Mouse (Mus musculus) spleen, postnatal 10 days (tissue): Measurements from ENCODE around the gene Slco1c1.

Source experiments
- DNase-seq, 2 experiments: peaks; one replicate each; pipeline ENCODE4 v3.0.0; 2021 to 2022; ENCODE audit warnings: low spot score in 2 of 2

Gene Slco1c1

GRCm38 (mm10) chr6:141523747-141524640 lies at the start of gene Slco1c1:
Gene Slco1c1, plus strand, starts transcription at chr6:141524368.
- DNase-seq, result no peak

DNA sequence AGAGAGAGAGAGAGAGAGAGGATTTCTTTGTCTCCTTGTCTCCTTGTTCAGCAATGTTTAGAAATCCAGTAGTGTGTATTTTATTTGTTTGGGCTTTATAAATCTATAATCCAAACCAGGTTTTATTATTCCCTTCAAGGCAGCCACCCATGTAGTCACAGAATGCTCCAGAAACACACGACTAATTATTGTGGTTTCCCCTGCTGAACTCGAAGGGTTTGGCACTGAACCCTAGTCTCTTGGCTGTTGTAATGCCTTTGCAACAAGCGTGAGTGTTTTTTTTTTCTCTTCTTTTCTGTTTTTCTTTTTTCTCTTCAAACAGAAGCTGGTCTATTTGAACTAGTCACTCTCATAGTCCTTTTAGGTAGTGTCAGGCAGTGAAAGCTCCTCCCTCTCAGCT lies 49.5 kb upstream of the Slco1c1 start:
- DNase-seq, result no peak

DNA sequence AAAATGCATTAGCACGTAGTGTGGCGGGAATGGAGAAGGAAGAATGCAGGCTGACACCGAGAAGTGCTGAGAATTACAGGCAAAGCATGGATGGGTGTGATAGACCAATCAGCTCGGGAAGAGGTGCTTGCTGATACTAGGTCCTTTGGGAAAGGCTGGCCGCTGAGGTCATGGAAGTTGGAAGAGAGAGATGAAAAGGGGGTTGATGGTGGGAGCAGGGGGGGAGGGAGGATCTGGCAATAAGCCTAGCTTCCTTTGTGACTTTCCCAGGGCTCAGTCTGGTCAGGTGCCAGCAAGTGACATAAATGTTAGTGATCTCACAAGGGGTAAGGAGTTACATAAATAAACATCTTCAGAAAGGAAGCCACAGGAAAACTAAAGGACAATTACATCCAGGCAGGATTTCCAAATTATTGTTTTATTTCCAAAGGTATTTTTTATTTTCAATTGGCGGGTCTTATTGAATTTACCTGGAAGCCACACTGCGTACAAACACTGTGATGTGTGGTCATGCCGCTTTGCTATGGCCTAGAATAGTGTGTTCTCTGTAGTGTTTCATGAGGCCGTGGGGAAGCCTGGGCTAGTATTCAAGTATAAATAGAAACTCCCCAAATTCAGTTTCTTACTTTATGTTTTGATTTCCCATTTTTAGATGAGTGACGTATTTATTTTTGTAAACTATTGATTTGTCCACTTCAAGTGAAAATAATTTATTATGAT lies 38.7 kb upstream of the Slco1c1 start:
- DNase-seq, result no peak

GRCm38 (mm10) chr6:141487266-141487665 lies 36.9 kb upstream of the Slco1c1 start:
- no peak for DNase-seq

GRCm38 (mm10) chr6:141488619-141489018 lies 35.5 kb upstream of the Slco1c1 start:
- DNase-seq, result peak in 1 of 2 experiments; percentile 46

DNA sequence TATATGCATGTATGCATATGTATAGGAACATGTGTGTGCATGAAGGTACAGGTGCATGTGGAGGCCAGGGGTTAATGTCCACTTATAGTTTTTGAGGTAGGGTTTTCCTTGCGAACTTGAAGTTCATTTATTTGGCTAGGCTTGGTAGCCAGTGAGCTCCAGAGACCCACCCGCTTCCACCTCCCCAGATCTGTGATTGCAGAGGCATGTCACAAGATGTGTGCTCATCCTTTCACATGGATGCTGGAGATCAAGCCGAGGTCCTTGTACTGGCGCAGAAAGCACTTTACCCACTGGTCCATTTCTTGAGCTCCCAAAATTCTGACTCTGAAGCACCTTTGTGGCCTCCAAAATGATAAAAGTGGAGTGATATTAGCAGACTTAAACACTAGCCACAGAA lies 29.3 kb upstream of the Slco1c1 start:
- no peak for DNase-seq

GRCm38 (mm10) chr6:141495634-141496418 lies 28.3 kb upstream of the Slco1c1 start:
- DNase-seq, result no peak

DNA sequence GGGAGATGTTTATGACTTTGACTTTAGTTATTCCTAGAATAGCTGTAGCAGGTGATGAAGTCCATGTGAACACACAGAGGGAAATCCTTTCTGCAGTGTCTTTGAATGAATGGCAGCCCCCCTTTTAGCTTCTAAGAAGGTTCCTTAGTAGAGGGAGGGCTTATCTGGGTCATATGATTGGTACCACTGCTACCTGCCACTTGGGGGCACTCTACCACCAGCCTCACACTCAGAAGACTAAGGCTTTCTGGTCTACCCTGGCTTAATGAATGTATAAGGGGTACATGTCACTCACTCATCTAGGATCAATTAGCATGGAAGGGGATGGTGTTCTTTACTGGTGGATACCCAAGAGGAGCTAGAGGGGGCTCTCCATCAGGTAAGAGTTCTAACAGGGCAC lies 24.7 kb upstream of the Slco1c1 start:
- DNase-seq, result no peak

DNA sequence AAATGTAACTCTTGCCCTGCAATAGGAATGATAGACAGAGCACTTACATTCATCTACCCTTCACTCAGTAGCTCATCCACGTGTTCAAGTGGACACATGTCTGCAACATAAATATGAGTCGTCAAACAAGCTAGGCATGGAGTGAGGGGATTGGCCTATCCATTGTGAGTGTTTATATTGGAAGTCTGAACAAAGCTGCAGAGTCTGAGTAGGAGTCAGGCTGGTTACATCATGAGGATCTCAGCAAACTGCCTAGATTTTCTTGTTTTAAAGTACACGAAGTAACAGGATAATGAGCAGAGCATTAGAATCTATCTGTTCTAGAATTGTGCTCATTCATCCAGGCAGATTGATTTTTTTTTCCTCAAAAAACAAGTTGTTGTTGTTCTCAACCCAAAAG lies 23.0 kb upstream of the Slco1c1 start:
- no peak for DNase-seq

DNA sequence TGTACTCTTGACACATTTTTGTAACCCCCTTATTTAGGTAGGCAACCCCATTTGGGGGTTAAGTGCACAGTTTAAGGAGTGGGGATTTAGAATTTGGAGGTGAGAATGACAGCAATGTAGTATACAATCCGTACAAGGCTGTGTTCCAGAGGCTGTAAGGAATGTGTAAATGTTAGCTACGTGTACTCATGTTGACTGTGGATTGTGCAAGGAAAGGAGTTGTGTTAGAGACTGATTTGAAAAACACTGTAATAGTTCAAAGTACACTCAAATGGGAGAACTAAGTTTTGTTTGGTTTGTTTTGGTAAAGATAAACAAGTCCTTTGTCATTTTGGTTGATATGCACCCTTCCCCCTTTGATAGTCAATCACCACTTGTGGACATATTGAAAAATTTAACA lies 1.6 kb upstream of the Slco1c1 start:
- no peak for DNase-seq

GRCm38 (mm10) chr6:141525787-141526186 lies 1.6 kb downstream of the Slco1c1 start:
- no peak for DNase-seq

DNA sequence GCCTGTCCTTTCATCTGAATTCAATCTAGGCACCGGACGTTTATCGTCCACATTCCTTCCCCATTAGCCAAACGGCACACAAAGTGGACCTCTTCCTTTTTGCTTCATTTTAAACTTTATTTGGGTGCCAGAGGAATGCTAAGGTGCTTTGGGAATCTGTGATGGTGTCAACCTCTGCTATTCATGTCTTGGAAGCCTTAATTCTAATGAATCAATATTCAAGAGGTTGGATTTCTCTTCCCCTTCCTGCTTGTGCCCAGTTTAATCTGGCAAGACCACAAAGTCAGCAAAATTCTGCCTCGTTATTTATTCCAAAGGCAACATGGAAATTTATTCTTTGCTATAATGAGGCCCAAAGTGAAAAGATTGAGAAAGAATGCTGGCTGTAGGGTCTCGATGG lies 6.7 kb downstream of the Slco1c1 start:
- no peak for DNase-seq

DNA sequence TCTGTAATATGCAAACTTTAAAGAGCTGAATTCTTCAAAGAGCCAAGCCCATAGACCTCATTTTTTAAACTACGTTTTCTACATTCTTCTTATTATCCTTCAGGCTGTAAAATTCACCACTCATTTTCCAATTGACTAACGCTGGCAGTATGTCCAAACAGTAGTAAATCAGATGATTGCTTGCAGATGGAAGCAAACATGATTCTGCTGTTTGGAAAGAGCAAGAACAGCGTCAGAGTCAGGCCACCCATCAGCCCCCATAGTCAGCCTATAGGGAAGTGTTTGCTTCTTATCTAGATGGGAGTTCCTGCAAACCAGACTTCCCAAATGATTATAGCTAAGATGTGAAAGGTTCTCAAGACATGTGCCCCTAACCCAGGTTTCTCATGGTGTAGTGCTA lies 13.1 kb downstream of the Slco1c1 start:
- no peak for DNase-seq

DNA sequence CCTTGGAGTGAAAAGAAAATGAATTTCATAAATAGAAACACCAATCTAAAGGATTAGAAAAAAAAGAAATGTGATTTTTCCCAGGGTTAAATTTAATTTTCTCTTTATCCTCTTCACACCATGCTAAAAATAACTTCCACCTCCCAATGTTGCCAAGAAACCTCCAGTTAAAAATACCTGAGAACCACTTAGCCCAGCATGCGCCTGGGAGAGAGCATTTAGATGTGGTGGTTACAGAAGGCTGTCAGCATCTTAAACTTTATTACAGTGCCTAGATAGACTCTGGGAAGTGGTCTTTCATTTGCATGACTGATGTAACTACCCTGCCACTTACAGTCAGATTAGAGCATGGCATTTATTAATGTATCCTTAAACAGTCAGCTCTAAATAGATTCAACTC lies 17.0 kb downstream of the Slco1c1 start:
- no peak for DNase-seq

GRCm38 (mm10) chr6:141543344-141543743 lies 19.2 kb downstream of the Slco1c1 start:
- no peak for DNase-seq

DNA sequence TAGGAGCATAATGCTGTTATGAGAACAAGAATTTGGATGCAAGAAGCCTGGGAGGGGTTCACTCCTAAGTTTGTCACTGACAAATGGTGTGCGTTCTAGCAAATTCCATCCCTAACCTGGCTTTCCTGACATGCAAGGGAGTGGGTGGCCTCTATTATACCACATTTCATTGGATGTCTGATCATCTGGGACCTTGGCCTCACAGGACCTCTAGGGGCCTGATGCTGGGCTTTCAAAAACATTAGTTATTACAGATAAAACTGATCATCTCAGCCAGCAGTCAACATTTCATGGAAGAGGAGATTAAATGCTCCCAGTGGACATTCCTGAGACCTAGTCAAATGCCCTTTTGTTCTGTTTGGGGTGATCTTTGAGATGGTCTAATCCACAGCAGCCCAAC lies 34.0 kb downstream of the Slco1c1 start:
- no peak for DNase-seq

DNA sequence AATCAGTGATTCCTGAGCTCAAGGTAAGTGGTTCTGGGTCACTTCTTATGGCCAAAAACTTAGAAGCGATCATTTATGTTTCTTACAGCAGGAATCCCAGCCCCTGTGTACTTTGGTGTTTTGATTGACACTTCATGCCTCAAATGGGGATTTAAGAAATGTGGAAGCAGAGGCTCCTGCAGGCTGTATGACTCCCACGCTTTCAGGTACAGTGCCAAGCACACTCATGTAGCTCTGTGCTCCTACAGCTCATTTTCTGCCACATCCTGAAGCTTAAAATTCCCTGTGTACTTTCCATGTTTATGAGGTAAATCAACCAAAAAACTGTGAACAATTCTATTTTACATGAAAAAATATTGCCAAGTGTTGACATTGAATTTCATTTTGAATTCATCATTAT lies 43.2 kb downstream of the Slco1c1 start:
- no peak for DNase-seq

- DNase-seq, result no peak
Measured at GRCm38 (mm10) chr6:141567852-141568558, 43.8 kb downstream of the Slco1c1 start.

GRCm38 (mm10) chr6:141568559-141568946 lies 44.4 kb downstream of the Slco1c1 start:
- no peak for DNase-seq

DNA sequence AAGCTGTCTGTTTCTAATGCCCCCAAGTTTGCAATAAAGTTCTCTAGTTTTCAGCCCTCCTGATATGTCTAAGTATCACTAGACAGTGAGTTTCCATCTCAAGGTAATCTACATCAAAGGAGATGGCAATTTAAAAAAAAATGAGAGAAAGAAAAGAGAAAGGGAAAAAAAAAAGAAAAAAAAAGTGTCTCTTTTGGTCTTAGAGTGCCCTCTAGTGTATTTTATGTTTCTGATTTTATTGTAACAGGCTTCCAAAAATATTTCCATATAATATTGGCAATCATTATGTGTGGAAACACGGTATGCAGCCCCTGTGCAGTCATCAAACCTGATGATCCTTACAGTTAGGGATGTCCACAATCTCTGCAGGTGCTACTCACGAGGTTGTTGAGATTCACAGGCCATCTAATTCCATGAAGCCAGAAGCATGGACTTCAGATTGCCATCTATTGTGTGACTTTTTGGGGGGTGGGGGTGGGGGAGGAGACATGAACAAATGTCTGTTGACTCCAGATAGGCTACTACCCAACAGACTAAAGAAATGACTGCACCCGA lies 52.6 kb downstream of the Slco1c1 start:
- DNase-seq, result no peak

DNA sequence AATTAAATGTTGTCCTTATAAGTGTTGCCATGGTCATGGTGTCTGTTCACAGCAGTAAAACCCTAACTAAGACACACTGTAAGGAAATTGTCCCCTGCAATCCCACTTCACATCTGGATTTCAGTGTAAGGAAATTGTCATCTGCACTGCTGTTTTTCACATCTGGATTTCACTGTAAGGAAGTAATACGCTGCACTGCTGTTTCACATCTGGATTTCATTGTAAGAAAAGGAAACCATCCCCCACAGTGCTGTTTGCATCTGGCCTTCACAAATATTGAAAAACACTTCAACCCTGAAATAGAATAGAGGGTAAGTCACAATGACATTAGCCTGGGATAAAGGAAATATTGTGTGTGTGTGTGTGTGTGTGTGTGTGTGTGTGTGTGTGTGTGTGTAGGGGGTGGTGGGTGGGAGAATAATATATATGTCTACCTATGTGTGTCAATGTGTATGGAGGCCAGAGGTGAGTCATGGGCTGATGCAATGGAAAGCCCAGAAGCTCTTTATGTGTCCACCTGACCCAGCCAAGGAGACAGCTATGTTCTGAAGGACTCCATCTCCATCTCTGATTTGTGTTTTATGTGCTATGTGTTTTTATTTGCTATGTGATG lies 60.7 kb downstream of the Slco1c1 start:
- no peak for DNase-seq
